Mouse (Mus musculus): ENCODE measurements at regions not wholly inside any gene's neighbourhood (a gene's known extent, or its start where the extent isn't known, plus 50 kb on each side); places are given as distances from the start of the nearest gene placed in this dataset.
"Not testable (repeated sequence)": the region's sequence is repeated elsewhere in the genome, so short reads cannot be mapped to it uniquely, and the experiment has no call there.

GRCm38 (mm10) chr5:5838767-5839166 lies 89.6 kb upstream of the Steap1 start:
- DNase-seq (ENCODE audit: low spot score) (no peak), ATAC-seq (no peak)
- Histone ChIP-seq H3K36me3 (ENCODE audit: control insufficient read depth, insufficient read depth, low read length) (no peaks in the 10 kb centered on the region), H3K27ac (ENCODE audit: low read depth, low read length) (no peak overlapping the region), H3K4me3 (ENCODE audit: low read depth, low read length) (no peak overlapping the region), H3K4me1 (ENCODE audit: control insufficient read depth, insufficient read depth, low read length) (no peaks in the 10 kb centered on the region), H3K27me3 (replicated peaks; ENCODE audit: control insufficient read depth, insufficient read depth, low read length) (no peaks in the 10 kb centered on the region), H3K9me3 (replicated peaks; ENCODE audit: control insufficient read depth, low read length) (no peaks in the 10 kb centered on the region), H3K4me2 (ENCODE audit: low read length) (no peak overlapping the region), H3K9ac (ENCODE audit: low read length) (no peak overlapping the region)
- WGBS: 69% methylated on average over 3 of the region's 3 CpGs

GRCm38 (mm10) chr5:5822666-5823065 lies 73.5 kb upstream of the Steap1 start:
- not testable (repeated sequence) for H3K9ac ChIP-seq (ENCODE audit: low read length); DNase-seq (ENCODE audit: low spot score); ATAC-seq; H3K4me1 ChIP-seq (ENCODE audit: control insufficient read depth, insufficient read depth, low read length); H3K4me3 ChIP-seq (ENCODE audit: low read depth, low read length); H3K27ac ChIP-seq (ENCODE audit: low read depth, low read length); H3K36me3 ChIP-seq (ENCODE audit: control insufficient read depth, insufficient read depth, low read length); H3K4me2 ChIP-seq (ENCODE audit: low read length); H3K9me3 ChIP-seq (replicated peaks; ENCODE audit: control insufficient read depth, low read length); H3K27me3 ChIP-seq (replicated peaks; ENCODE audit: control insufficient read depth, insufficient read depth, low read length)
- WGBS: 89% methylated on average over 9 of the region's 9 CpGs

Data from forebrain, embryonic 14.5 days (tissue).